Mouse (Mus musculus) MEL (cell line): Measurements from ENCODE around the gene Tlr12. TPM values are rescaled to one million over a fixed set of nuclear protein-coding genes. Genes with fewer than 3 reads are reported as not detected.

Source experiments
- DNase-seq: peaks from one replicate; pipeline ENCODE4 v3.0.0; 2011; ENCODE audit warnings: low read depth, low spot score
- H3K27ac ChIP-seq: 2 replicates; pipeline ENCODE4 v1.5.1; 2012; ENCODE audit warnings: low read depth, mild to moderate bottlenecking, control low read depth, low read length, moderate library complexity; ENCODE audit not compliant: control insufficient read depth
- H3K27me3 ChIP-seq, 2 experiments: fragments of 150-350 bp in 1 of 2; sonication (generic) in 1 of 2; 2 replicates each; pipeline ENCODE4 v1.6.1; 2012; ENCODE audit warnings: low read length in 2 of 2, mild to moderate bottlenecking in 2 of 2, improper control_type of control experiment in 1 of 2, moderate library complexity in 1 of 2; ENCODE audit not compliant: insufficient read depth in 2 of 2, control insufficient read depth in 1 of 2
- H3K36me3 ChIP-seq, 2 experiments: 2 replicates each; pipeline ENCODE4 v1.6.1; 2012 to 2014; ENCODE audit warnings: low read length in 2 of 2, improper control_type of control experiment in 1 of 2, inconsistent platforms in 1 of 2, mild to moderate bottlenecking in 1 of 2; ENCODE audit not compliant: insufficient read depth in 2 of 2, control insufficient read depth in 1 of 2
- H3K4me1 ChIP-seq, 2 experiments: fragments of 150-350 bp in 1 of 2; sonication (generic) in 1 of 2; 2 replicates each; pipeline ENCODE4 v1.6.1; 2012; ENCODE audit warnings: low read length in 2 of 2, improper control_type of control experiment in 1 of 2, mild to moderate bottlenecking in 1 of 2; ENCODE audit not compliant: insufficient read depth in 2 of 2, control insufficient read depth in 1 of 2
- H3K4me3 ChIP-seq, 2 experiments: fragments of 150-350 bp in 1 of 2; sonication (generic) in 1 of 2; 2 replicates each; pipeline ENCODE4 v1.5.1; 2012; ENCODE audit warnings: low read depth in 2 of 2, low read length in 2 of 2, mild to moderate bottlenecking in 2 of 2, moderate library complexity in 2 of 2, control low read depth in 1 of 2, improper control_type of control experiment in 1 of 2; ENCODE audit not compliant: control insufficient read depth in 1 of 2, insufficient read depth in 1 of 2
- H3K79me2 ChIP-seq: 2 replicates; pipeline ENCODE4 v1.6.1; 2012; ENCODE audit warnings: mild to moderate bottlenecking, low read length, moderate library complexity; ENCODE audit not compliant: control insufficient read depth, poor library complexity, insufficient read depth
- H3K9ac ChIP-seq: 2 replicates; pipeline ENCODE4 v1.6.1; 2012; ENCODE audit warnings: low read depth, mild to moderate bottlenecking, control low read depth, low read length, moderate library complexity; ENCODE audit not compliant: control insufficient read depth, poor library complexity, severe bottlenecking
- H3K9me3 ChIP-seq: fragments of 150-350 bp; sonication (generic); replicated peaks from 2 replicates; pipeline ENCODE4 v1.6.1; 2012; ENCODE audit warnings: mild to moderate bottlenecking, low read length, improper control_type of control experiment, moderate library complexity; ENCODE audit not compliant: insufficient read depth
- BHLHE40 ChIP-seq: IDR thresholded peaks from 2 replicates; pipeline ENCODE4 v1.6.1; 2012; ENCODE audit warnings: low read depth, mild to moderate bottlenecking, inconsistent platforms, low read length, improper control_type of control experiment, borderline replicate concordance
- CHD2 ChIP-seq: IDR thresholded peaks from 2 replicates; pipeline ENCODE4 v1.6.1; 2011; ENCODE audit warnings: low read length, improper control_type of control experiment
- GATA1 ChIP-seq: IDR thresholded peaks from 2 replicates; pipeline ENCODE4 v1.6.1; 2011; ENCODE audit warnings: low read depth, low read length, improper control_type of control experiment
- KAT2A ChIP-seq: conservative IDR thresholded peaks from 2 replicates; pipeline ENCODE4 v1.6.1; 2012; ENCODE audit warnings: low read depth, low read length, improper control_type of control experiment, inconsistent platforms
- MAX ChIP-seq: IDR thresholded peaks from 2 replicates; pipeline ENCODE4 v1.6.1; 2011; ENCODE audit warnings: low read length, improper control_type of control experiment
- MAZ ChIP-seq: IDR thresholded peaks from 2 replicates; pipeline ENCODE4 v1.6.1; 2012; ENCODE audit warnings: low read depth, mild to moderate bottlenecking, inconsistent platforms, low read length, improper control_type of control experiment
- MEF2A ChIP-seq: IDR thresholded peaks from 2 replicates; pipeline ENCODE4 v1.6.1; 2014; ENCODE audit warnings: low read depth, mild to moderate bottlenecking, inconsistent platforms, low read length, improper control_type of control experiment; ENCODE audit not compliant: poor library complexity, insufficient replicate concordance, severe bottlenecking; ENCODE audit errors: extremely low read depth
- NRF1 ChIP-seq: IDR thresholded peaks from 2 replicates; pipeline ENCODE4 v1.6.1; 2014; ENCODE audit warnings: low read depth, mild to moderate bottlenecking, inconsistent platforms, low read length, improper control_type of control experiment, moderate library complexity; ENCODE audit not compliant: poor library complexity, insufficient read depth, severe bottlenecking
- POLR2AphosphoS2 ChIP-seq: IDR thresholded peaks from 2 replicates; pipeline ENCODE4 v1.6.1; 2011; ENCODE audit warnings: low read length, improper control_type of control experiment
- SIN3A ChIP-seq: IDR thresholded peaks from 2 replicates; pipeline ENCODE4 v1.6.1; 2012; ENCODE audit warnings: low read length, improper control_type of control experiment, inconsistent platforms
- TCF12 ChIP-seq: IDR thresholded peaks from 2 replicates; pipeline ENCODE4 v1.6.1; 2014; ENCODE audit warnings: low read depth, mild to moderate bottlenecking, inconsistent platforms, low read length, improper control_type of control experiment, moderate library complexity
- UBTF ChIP-seq: IDR thresholded peaks from 2 replicates; pipeline ENCODE4 v1.6.1; 2012; ENCODE audit warnings: low read depth, mild to moderate bottlenecking, inconsistent platforms, low read length, improper control_type of control experiment, moderate library complexity, borderline replicate concordance; ENCODE audit not compliant: insufficient read depth
- ZC3H11A ChIP-seq: IDR thresholded peaks from 2 replicates; pipeline ENCODE4 v1.6.1; 2012; ENCODE audit warnings: low read depth, mild to moderate bottlenecking, inconsistent platforms, low read length, improper control_type of control experiment
- ZKSCAN1 ChIP-seq: IDR thresholded peaks from 2 replicates; pipeline ENCODE4 v1.6.1; 2012; ENCODE audit warnings: low read depth, mild to moderate bottlenecking, inconsistent platforms, low read length, improper control_type of control experiment, moderate library complexity
- ZMIZ1 ChIP-seq: IDR thresholded peaks from 2 replicates; pipeline ENCODE4 v1.6.1; 2012; ENCODE audit warnings: low read depth, mild to moderate bottlenecking, inconsistent platforms, low read length, improper control_type of control experiment, moderate library complexity
- ZNF384 ChIP-seq: IDR thresholded peaks from 2 replicates; pipeline ENCODE4 v1.6.1; 2012; ENCODE audit warnings: low read depth, mild to moderate bottlenecking, inconsistent platforms, low read length, improper control_type of control experiment
- polyA plus RNA-seq, 2 experiments: library from polyadenylated mRNA; stranded (reverse) in 1 of 2; unstranded in 1 of 2; fragments of >175 nt in 1 of 2; fragments of >200 nt in 1 of 2; gene quantifications; 2 replicates each; pipeline versions ENCODE4 v1.2.1 to v1.2.4; 2012; ENCODE audit warnings: low replicate concordance in 2 of 2, low read depth in 1 of 2; ENCODE audit not compliant: insufficient read length in 2 of 2, insufficient read depth in 1 of 2, missing spikeins in 1 of 2
- total RNA-seq: library from RNA; depleted of rRNA; stranded (reverse); fragments of 300-350 nt; gene quantifications from 2 replicates; pipeline ENCODE4 v1.2.3, GENCODE M21; 2012; rRNA removed

Gene Tlr12
- total and polyA plus RNA-seq, 3 experiments = not detected

DNA sequence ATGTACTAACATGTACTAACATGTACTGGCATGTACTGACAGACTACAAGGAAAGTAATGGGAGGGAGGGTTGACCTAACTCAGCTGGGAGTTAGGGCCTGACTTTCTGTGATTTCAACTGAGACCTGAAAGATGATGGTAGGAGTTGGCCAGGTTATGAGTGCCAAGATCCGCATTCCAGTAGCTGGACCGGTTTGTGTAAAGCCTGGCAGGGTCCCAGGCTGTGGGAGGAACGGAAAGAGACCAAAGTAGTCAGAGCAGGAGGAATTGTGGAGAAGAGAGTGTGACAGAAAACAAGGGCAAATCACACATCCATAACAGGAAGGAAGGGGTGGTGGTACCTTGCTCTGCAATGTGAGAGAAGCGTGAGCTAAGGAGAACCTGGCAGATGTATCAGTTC lies 42.6 kb downstream of the Tlr12 start:
- H3K4me3 ChIP-seq = no peak overlapping the region
- no peaks in the 10 kb centered on the region for H3K36me3 ChIP-seq
- H3K27me3 ChIP-seq = no peaks in the 10 kb centered on the region
- H3K4me1 ChIP-seq = no peaks in the 10 kb centered on the region
- H3K79me2 ChIP-seq = no peaks in the 10 kb centered on the region
- TF ChIP-seq ZMIZ1 = no peak
- no peak for TF ChIP-seq SIN3A
- no peak for TF ChIP-seq ZKSCAN1
- no peak for TF ChIP-seq TCF12
- no peak for TF ChIP-seq BHLHE40
- TF ChIP-seq MEF2A = no peak
- TF ChIP-seq GATA1 = no peak
- no peak for TF ChIP-seq CHD2
- TF ChIP-seq ZNF384 = no peak
- no peak for TF ChIP-seq KAT2A
- TF ChIP-seq POLR2AphosphoS2 = no peak
- TF ChIP-seq MAZ = no peak
- no peak for TF ChIP-seq ZC3H11A
- no peak for TF ChIP-seq NRF1
- TF ChIP-seq UBTF = no peak
- no peak for TF ChIP-seq MAX
- H3K9ac ChIP-seq = no peak overlapping the region
- H3K9me3 ChIP-seq = no peaks in the 10 kb centered on the region
- DNase-seq = no peak
- H3K27ac ChIP-seq = no peak overlapping the region

Other genes with a start within 250 kb of the Tlr12 start
- 5.5 and 5.6 TPM in 2 replicates for gene Zscan20, start 8.5 kb downstream of the Tlr12 start, total RNA-seq
- gene Zscan20, start 8.5 kb downstream of the Tlr12 start, polyA plus RNA-seq = 1 to 10 TPM in 1 of 2 experiments, not detected in 1; 4.3 TPM
- 20.4 and 23.7 TPM in 2 replicates for gene Phc2, start 36.1 kb upstream of the Tlr12 start, total RNA-seq
- 10 to 100 TPM in 1 of 2 experiments, not detected in 1; 65.5 TPM for gene Phc2, start 36.1 kb upstream of the Tlr12 start, polyA plus RNA-seq
- gene A3galt2, start 136.7 kb upstream of the Tlr12 start, total RNA-seq = not detected in 2 replicates
- under 1 TPM in 1 of 2 experiments, not detected in 1; 0.06 TPM for gene A3galt2, start 136.7 kb upstream of the Tlr12 start, polyA plus RNA-seq
- gene Zfp362, start 187.4 kb upstream of the Tlr12 start, total RNA-seq = 2.4 and 2.7 TPM in 2 replicates
- gene Zfp362, start 187.4 kb upstream of the Tlr12 start, polyA plus RNA-seq = 10 to 100 TPM in 1 of 2 experiments, not detected in 1; 30.1 TPM